Mouse (Mus musculus): ENCODE results near the gene Kcnj14. TPM values are rescaled to one million over a fixed set of nuclear protein-coding genes. Genes with fewer than 3 reads are reported as not detected.

Kcnj14 gene
- total and polyA plus RNA-seq, 3 experiments = 0.39 to 1.3 TPM; not detected in 1

GRCm38 (mm10) chr7:45775237-45775636 is 49.3 kb downstream of the Kcnj14 start:
- DNase-seq (ENCODE audit: low read depth, low spot score) = no peak
- no peak for TF ChIP-seq ELF1 (IDR thresholded peaks at IDR 0.05; ENCODE audit: low read depth, low read length)
- TF ChIP-seq USF2 (IDR thresholded peaks at IDR 0.05; ENCODE audit: borderline replicate concordance in 1 of 2, insufficient read depth in 1 of 2, low read depth in 1 of 2, low read length in 2 of 2) = no peak
- no peak for TF ChIP-seq CTCF (IDR thresholded peaks at IDR 0.05 in 2 of 3, conservative IDR thresholded peaks at IDR 0.05 in 1 of 3; ENCODE audit: control insufficient read depth in 1 of 3, insufficient read depth in 1 of 3, low read depth in 2 of 3, low read length in 3 of 3, poor library complexity in 1 of 3, severe bottlenecking in 1 of 3)
- no peak for TF ChIP-seq ZKSCAN1 (IDR thresholded peaks at IDR 0.05; ENCODE audit: low read depth, low read length)
- no peak for TF ChIP-seq E2F4 (IDR thresholded peaks at IDR 0.05; ENCODE audit: borderline replicate concordance, low read depth, low read length)
- no peak for TF ChIP-seq RAD21 (IDR thresholded peaks at IDR 0.05; ENCODE audit: low read depth, low read length)
- no peak for TF ChIP-seq ZC3H11A (IDR thresholded peaks at IDR 0.05; ENCODE audit: low read depth, low read length)
- no peak for TF ChIP-seq GABPA (IDR thresholded peaks at IDR 0.05; ENCODE audit: low read depth, low read length)
- TF ChIP-seq MEF2A (IDR thresholded peaks at IDR 0.05; ENCODE audit: extremely low read depth, insufficient replicate concordance, low read depth, low read length, poor library complexity, severe bottlenecking) = no peak
- no peak for TF ChIP-seq SIN3A (IDR thresholded peaks at IDR 0.05; ENCODE audit: low read length)
- TF ChIP-seq JUND (IDR thresholded peaks at IDR 0.05; ENCODE audit: low read depth, low read length) = no peak
- TF ChIP-seq KAT2A (conservative IDR thresholded peaks at IDR 0.05; ENCODE audit: low read depth, low read length) = no peak
- TF ChIP-seq HCFC1 (IDR thresholded peaks at IDR 0.05; ENCODE audit: low read depth, low read length) = no peak
- TF ChIP-seq GATA1 (IDR thresholded peaks at IDR 0.05; ENCODE audit: low read depth, low read length) = no peak
- Histone ChIP-seq H3K9me3 (replicated peaks; ENCODE audit: insufficient read depth, low read length) (no peaks in the 10 kb centered on the region), H3K36me3 (ENCODE audit: control insufficient read depth in 1 of 2, insufficient read depth in 2 of 2, low read length in 2 of 2) (no peaks in the 10 kb centered on the region), H3K4me1 (ENCODE audit: control insufficient read depth in 1 of 2, insufficient read depth in 2 of 2, low read length in 2 of 2) (no peaks in the 10 kb centered on the region), H3K4me3 (ENCODE audit: control insufficient read depth in 1 of 2, insufficient read depth in 1 of 2, low read depth in 2 of 2, low read length in 2 of 2) (no peak overlapping the region), H3K27ac (ENCODE audit: control insufficient read depth, low read depth, low read length) (no peak overlapping the region), H3K9ac (ENCODE audit: control insufficient read depth, low read depth, low read length, poor library complexity, severe bottlenecking) (no peak overlapping the region), H3K27me3 (ENCODE audit: control insufficient read depth in 1 of 2, insufficient read depth in 2 of 2, low read length in 2 of 2) (peaks cover 14 to 16% of the 10 kb centered on the region in 2 experiments), H3K79me2 (ENCODE audit: control insufficient read depth, insufficient read depth, low read length, poor library complexity) (no peaks in the 10 kb centered on the region)

- TF ChIP-seq KAT2A (conservative IDR thresholded peaks at IDR 0.05; ENCODE audit: low read depth, low read length) (no peak), HCFC1 (IDR thresholded peaks at IDR 0.05; ENCODE audit: low read depth, low read length) (no peak), TCF12 (IDR thresholded peaks at IDR 0.05; ENCODE audit: low read depth, low read length) (no peak), POLR2A (IDR thresholded peaks at IDR 0.05; ENCODE audit: control insufficient read depth in 1 of 2, insufficient read depth in 1 of 2, low read depth in 1 of 2, low read length in 2 of 2, poor library complexity in 1 of 2) (no peak), TAL1 (IDR thresholded peaks at IDR 0.05; ENCODE audit: low read length) (no peak), MEF2A (IDR thresholded peaks at IDR 0.05; ENCODE audit: extremely low read depth, insufficient replicate concordance, low read depth, low read length, poor library complexity, severe bottlenecking) (no peak)
- Histone ChIP-seq H3K36me3 (ENCODE audit: control insufficient read depth in 1 of 2, insufficient read depth in 2 of 2, low read length in 2 of 2) (no peaks in the 10 kb centered on the region), H3K4me3 (ENCODE audit: control insufficient read depth in 1 of 2, insufficient read depth in 1 of 2, low read depth in 2 of 2, low read length in 2 of 2) (no peak overlapping the region), H3K27ac (ENCODE audit: control insufficient read depth, low read depth, low read length) (no peak overlapping the region), H3K79me2 (ENCODE audit: control insufficient read depth, insufficient read depth, low read length, poor library complexity) (no peaks in the 10 kb centered on the region), H3K9me3 (replicated peaks; ENCODE audit: insufficient read depth, low read length) (no peaks in the 10 kb centered on the region), H3K4me1 (ENCODE audit: control insufficient read depth in 1 of 2, insufficient read depth in 2 of 2, low read length in 2 of 2) (no peaks in the 10 kb centered on the region), H3K27me3 (ENCODE audit: control insufficient read depth in 1 of 2, insufficient read depth in 2 of 2, low read length in 2 of 2) (peaks cover 14 to 16% of the 10 kb centered on the region in 2 experiments), H3K9ac (ENCODE audit: control insufficient read depth, low read depth, low read length, poor library complexity, severe bottlenecking) (no peak overlapping the region)
- DNase-seq (ENCODE audit: low read depth, low spot score) = no peak
Observed at GRCm38 (mm10) chr7:45771101-45771500, 53.5 kb downstream of the Kcnj14 start.
